Mouse (Mus musculus) gastrocnemius, postnatal 25 days (tissue): ENCODE data around the gene Prdx6. TPM values are rescaled to one million over a fixed set of nuclear protein-coding genes. Genes with fewer than 3 reads are reported as not detected.
A peak's percentile ranks its signal among the peaks of the same experiment; 100 is the strongest.

Experiments used
- DNase-seq: peaks from one replicate; pipeline ENCODE4 v3.0.0; 2022
- long read RNA-seq, 2 experiments: library from polyadenylated mRNA; stranded (forward); transcript quantifications; one replicate each; pipeline ENCODE4 v2.0.0; 2021
- total RNA-seq, 2 experiments: library from RNA; stranded (reverse); gene quantifications; 1 replicate in 1 of 2; 2 replicates in 1 of 2; pipeline ENCODE4 v1.2.3; 2021

Gene Prdx6
- total RNA-seq: 100 to 1,000 TPM in 1 of 2 experiments, 10 to 100 TPM in 1; 92.8 to 127 TPM
- long read RNA-seq, experiment 1, transcript Prdx6-202 (5 exons, 2,387 nt): major isoform, 134 of 156 reads
- long read RNA-seq, experiment 1, transcript Prdx6-201 (6 exons, 959 nt): minor isoform, 6 of 156 reads
- long read RNA-seq, experiment 1, transcript Prdx6-208 (4 exons, 1,294 nt): minor isoform, 6 of 156 reads
- long read RNA-seq, experiment 1, partial matches to known transcripts: 4 of 156 reads
- long read RNA-seq, experiment 1, other reads (novel, unspliced or antisense): 6 of 156 reads
- long read RNA-seq, experiment 2, transcript Prdx6-208 (4 exons, 1,294 nt): minor isoform, 8 of 173 reads
- long read RNA-seq, experiment 2, transcript Prdx6-202 (5 exons, 2,387 nt): major isoform, 151 of 173 reads
- long read RNA-seq, experiment 2, partial matches to known transcripts: 4 of 173 reads
- long read RNA-seq, experiment 2, other reads (novel, unspliced or antisense): 7 of 173 reads

GRCm38 (mm10) chr1:161250604-161251416 is at the start of gene Prdx6:
Prdx6 (minus strand) TSS chr1:161251219.
- peak; percentile 85 for DNase-seq

- no peak for DNase-seq
Observed at GRCm38 (mm10) chr1:161288256-161288655, 37.2 kb upstream of the Prdx6 start.

DNA sequence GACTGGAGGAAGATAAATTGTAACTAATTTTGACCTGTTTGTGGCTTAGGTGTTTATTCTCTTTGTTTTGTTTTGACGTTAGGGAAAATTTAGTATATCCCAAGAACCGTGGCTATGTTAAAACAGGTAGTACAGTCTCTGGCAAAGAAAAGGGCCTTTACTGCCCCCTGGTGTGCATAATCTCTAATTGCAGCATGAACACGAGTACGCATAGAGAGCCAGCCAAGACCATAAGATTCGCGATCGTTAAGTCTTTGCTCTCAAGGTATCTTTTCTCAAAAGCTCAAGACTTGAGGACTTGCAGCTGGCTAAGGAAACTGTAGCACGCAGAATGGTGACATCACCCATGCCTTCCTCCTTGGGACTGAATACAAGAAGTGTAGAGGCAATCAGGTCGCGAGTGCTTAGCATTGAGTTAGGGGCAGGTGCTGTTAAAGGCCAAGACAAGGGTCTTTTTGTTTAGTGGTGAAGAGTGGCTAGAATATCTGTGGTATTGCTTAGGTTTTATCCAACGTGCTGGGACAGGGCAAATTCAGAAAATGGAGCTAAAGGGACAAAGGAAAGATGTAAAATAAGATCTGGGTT is 35.8 kb upstream of the Prdx6 start:
- DNase-seq: no peak

DNA sequence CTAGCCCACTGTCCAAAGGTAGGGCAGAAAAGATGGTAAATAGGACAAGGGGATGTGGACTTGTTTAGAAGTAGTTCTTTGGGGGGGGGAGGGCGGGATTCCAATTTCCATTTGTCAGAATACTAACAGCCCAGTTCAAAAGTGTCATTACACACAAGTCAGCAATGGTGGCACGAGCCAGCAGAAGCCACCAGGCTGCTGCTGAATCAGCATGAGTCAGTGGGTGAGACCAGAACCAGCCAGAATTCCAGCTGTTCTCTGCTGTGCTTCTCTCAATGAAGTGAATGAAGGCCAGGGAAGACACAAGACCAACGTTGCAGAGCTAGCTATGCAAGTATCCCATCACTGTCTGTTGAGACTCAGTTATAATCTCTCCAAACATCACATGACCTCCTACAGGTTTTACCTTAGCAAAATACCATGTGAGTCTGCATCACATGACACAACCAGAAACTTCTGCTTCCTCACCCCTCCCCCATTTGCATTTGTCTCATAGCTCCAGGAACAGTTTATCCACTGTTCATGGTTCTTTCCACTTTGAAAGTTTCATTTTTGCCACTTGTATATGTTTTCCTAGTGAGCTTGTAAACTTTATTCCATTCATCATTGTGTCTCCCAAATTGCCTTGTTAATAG is 30.2 kb upstream of the Prdx6 start:
- no peak for DNase-seq

DNA sequence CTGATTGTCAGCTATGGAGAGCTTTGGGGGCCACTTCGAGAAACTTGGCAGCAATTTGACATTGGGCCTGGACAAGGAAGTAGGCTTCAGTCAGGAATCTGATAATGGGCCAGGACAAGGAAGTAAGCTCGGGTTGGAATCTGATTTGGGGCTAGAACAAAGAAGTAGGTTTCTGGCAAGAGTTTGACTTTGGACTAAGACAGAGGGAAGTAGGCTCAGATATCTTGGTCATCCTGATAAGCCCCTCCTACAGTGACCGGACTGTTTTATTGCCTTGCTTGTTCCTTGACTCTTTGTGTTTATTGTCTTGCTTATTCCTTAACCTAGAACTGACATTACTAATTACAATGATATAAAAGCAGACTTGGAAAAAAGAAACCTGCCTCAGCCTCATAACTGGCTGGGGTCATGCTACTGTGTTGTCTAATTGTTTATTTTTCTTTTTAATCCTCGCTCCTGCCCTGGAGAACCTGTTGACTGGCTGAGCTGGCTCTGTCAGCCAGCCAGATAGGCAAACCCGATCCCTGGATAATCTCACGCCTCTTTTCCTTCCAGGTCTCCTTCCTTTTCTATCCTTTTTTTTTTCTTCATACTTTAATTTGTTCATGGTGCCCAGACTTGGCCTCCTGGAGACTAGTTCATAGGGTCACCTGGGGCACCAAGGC is 28.4 kb upstream of the Prdx6 start:
- DNase-seq: no peak

GRCm38 (mm10) chr1:161273486-161273885 is 22.5 kb upstream of the Prdx6 start:
- DNase-seq: no peak

GRCm38 (mm10) chr1:161271461-161271810 is 20.4 kb upstream of the Prdx6 start:
- DNase-seq: no peak

DNA sequence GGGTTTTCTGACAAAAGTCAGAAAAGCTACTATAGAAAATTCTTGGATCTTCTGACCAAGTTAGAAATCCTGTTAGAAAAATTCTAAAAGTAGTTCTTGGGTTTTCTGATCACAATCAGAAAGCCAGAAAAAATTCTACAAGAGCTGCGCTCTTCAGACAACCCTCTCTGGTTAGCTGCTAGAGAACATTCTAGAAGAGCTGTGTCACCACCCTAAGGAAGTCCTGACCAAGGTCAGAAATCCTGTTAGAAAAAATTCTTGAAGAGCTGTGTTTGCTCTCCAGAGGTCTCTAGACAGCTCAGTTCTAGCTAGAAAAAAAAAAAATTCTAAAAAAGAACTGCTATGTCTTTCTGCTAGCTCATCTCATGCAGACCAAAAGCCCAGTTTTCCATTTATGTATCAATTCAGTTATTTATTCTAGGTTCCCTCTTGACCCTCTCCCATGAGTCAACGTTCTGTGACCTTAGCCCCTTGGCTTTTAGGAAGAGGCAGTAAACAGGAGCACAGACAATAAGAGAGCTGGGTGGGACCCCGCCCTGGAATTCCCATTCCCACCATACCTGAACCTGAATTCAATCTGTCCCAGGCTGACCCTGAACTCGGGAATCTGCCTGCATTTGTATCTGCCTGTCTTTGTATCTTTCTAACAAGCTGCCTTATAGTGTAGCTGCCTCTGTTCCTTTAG is 19.9 kb upstream of the Prdx6 start:
- DNase-seq: no peak

DNA sequence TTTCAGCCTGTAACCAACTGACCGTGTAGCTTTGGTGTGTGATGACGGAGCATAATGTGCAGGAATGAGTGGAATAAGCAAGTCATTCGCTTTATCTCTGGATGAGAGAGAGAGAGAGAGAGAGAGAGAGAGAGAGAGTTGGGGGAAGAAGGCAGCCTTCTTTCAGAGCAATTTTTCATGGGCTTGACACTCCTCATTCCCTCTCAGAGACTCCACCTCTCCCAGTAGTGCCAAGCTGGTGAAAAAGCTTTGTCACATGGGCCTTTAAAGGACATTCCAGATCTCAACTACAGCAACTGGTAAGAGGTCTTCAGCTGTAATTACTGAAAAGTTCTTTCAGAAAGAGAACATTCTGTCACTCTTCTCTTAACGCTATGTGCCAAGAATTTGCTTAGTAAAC is 18.3 kb upstream of the Prdx6 start:
- DNase-seq: peak; percentile 14

- peak; percentile 24 for DNase-seq
Observed at GRCm38 (mm10) chr1:161268884-161269283, 17.9 kb upstream of the Prdx6 start.

- no peak for DNase-seq
Observed at GRCm38 (mm10) chr1:161268116-161268515, 17.1 kb upstream of the Prdx6 start.

DNA sequence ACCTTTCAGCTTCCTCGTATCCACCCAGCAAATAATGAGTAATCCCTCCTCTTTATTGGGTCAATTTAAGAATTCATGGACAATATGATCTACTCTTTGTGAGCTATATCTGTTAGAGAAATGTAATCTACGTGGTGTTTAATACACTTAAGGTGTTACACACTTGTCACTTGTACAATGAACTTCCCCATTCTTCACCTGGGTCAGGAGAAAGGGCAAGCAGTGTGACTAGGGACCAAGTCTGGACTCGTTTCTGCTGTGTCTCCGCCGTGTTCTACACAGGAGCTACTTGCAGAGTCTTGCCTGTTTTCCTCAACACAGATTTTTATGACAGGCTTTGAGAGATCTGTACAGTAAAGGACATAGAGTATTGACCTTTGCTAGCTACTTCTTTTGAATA is 13.9 kb upstream of the Prdx6 start:
- no peak for DNase-seq

DNA sequence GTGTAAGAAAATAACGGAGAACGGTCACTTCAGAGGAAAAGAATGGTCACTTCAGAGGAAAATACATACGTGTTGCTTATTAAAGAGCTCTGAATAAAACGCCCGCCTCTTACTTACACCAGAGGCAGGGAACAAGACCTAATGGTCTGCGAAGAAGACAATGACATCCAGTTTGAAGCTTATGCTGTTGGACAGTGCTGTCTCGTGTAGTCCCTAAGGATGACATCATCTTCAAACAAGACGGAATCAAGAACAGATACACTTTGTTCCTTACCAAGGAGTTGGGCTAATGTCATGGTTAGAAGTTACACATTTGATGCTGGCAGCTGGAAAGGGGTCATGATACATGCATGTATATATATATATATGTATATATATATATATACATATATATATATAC is 12.6 kb upstream of the Prdx6 start:
- DNase-seq: no peak

DNA sequence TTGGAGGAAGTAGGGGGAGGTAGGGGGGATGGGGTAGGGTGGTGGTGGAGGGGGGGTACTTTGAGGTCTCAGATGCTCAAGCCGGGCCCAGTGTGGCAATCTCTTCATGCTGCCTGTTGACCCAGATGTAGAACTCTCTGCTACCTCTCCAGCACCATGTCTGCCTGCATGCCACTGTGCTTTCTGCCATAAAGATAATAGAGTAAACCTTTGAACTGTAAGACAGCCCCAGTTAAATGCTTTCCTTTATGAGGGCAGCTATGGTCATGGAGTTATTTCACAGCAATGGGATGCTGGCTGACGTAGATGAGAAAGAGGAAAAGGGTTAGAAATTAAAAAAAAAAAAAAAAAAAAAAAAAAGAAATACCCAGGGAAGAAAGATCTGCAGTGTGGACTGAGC is 11.5 kb upstream of the Prdx6 start:
- no peak for DNase-seq

DNA sequence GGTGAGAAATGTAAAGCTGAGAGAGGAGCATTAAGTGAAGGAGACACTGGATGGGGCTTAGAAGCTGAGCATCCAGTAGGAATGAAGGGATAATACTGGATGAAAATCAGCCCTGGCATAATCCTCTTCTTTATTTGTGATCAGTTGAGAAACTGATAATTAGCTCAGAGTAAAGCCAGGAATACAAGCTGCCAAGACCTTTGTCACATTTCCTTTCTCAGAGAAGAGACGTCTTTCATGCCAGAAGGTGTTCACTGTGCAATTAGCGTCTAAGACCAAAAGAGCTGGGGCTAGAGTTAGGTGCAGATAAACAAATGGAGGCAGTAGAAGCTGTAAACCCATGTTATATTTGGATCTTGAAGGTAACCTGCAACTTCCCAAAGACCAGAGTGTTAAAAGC is 9.7 kb upstream of the Prdx6 start:
- DNase-seq: no peak

GRCm38 (mm10) chr1:161259142-161259541 is 8.1 kb upstream of the Prdx6 start:
- no peak for DNase-seq

GRCm38 (mm10) chr1:161258331-161258730 is 7.3 kb upstream of the Prdx6 start:
- DNase-seq: no peak

DNA sequence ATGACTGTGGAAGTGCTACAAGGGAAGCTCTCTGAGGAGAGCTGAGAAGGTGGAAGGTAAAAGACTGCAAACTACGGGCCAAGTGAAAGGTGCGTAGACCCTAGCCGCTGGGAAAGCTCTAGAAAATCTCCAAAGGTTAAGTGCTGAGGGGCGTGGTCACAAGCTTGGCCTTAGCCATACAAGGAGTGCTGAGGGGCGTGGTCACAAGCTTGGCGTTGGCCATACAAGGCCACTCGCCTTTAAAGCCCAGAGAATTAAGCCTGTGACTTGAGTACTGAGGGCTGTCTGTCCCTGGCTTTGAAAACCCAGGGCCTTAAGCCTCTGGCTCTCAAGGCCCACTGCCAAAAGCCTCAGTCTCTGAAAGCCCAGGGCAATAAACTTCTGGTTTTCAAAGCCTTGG is 5.9 kb upstream of the Prdx6 start:
- DNase-seq: no peak

DNA sequence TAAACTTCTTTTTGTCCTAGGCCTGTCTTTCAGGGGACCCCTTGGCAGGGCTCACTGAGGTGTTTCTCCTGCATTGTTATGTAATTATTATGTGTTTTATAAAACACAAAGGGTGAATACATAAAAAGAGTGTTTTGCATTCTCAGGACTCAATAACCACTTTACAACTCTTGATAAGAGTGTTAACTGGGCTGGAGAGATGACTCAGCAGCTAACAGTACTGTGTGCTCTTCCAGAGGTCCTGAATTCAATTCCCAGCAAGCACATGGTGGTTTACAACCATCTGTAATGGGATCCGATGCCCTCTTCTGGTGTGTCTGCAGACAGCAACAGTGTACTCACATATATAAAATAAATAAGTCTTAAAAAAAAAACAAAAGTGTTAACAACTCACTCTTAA is 3.3 kb upstream of the Prdx6 start:
- no peak for DNase-seq

GRCm38 (mm10) chr1:161252901-161253300 is 1.9 kb upstream of the Prdx6 start:
- no peak for DNase-seq

- no peak for DNase-seq
Observed at GRCm38 (mm10) chr1:161252365-161252764, 1.3 kb upstream of the Prdx6 start.
